Mouse (Mus musculus) T-helper 17 cell (primary cell): ENCODE data around the gene Mrps34.
"Not testable (repeated sequence)": the region's sequence is repeated elsewhere in the genome, so short reads cannot be mapped to it uniquely, and the experiment has no call there.

Source experiments
- in situ Hi-C, 2 experiments: fragments of 300-600 bp; cut with MboI, MseI; formaldehyde crosslinking; loops; 1 replicate in 1 of 2; 2 replicates in 1 of 2; pipeline ENCODE4 v1.15.1; 2025; ENCODE audit warnings: high pct_unique_total_duplicates in 2 of 2

Mrps34 gene

GRCm38 (mm10) chr17:24898041-24898854 is 3.3 kb downstream of the Mrps34 start:
- in situ Hi-C loops = no loop called here

- in situ Hi-C loops = no loop called here
These were observed 4.2 kb downstream of the Mrps34 start for GRCm38 (mm10) chr17:24899153-24899552.

- in situ Hi-C loops = no loop called here
These were observed 5.1 kb downstream of the Mrps34 start for GRCm38 (mm10) chr17:24900014-24900413.

- in situ Hi-C loops = no loop called here
These were observed 7.2 kb downstream of the Mrps34 start for GRCm38 (mm10) chr17:24902124-24902523.

- in situ Hi-C loops = no loop called here
These were observed 8.0 kb downstream of the Mrps34 start for GRCm38 (mm10) chr17:24902671-24903474.

- in situ Hi-C loops = no loop called here
These were observed 8.9 kb downstream of the Mrps34 start for GRCm38 (mm10) chr17:24903767-24904166.

- in situ Hi-C loops = no loop called here
These were observed 12.7 kb downstream of the Mrps34 start for GRCm38 (mm10) chr17:24907591-24907990.

GRCm38 (mm10) chr17:24913984-24914383 is 19.1 kb downstream of the Mrps34 start:
- in situ Hi-C loops = no loop called here

- in situ Hi-C loops = no loop called here
These were observed 28.3 kb downstream of the Mrps34 start for GRCm38 (mm10) chr17:24923246-24923645.

GRCm38 (mm10) chr17:24929506-24929905 is 34.6 kb downstream of the Mrps34 start:
- in situ Hi-C loops = no loop called here

GRCm38 (mm10) chr17:24932431-24932830 is 37.5 kb downstream of the Mrps34 start:
- in situ Hi-C loops = no loop called here

GRCm38 (mm10) chr17:24933163-24933562 is 38.2 kb downstream of the Mrps34 start:
- in situ Hi-C loops = no loop called here

- in situ Hi-C loops = no loop called here
These were observed 40.0 kb downstream of the Mrps34 start for GRCm38 (mm10) chr17:24934926-24935325.

- in situ Hi-C loops = no loop called here
These were observed 40.8 kb downstream of the Mrps34 start for GRCm38 (mm10) chr17:24935666-24936065.

GRCm38 (mm10) chr17:24936259-24937237 is 41.6 kb downstream of the Mrps34 start, which contains the start of gene Mapk8ip3:
Mapk8ip3 (minus strand) TSS chr17:24936977.
- in situ Hi-C loops = no loop called here

- in situ Hi-C loops = no loop called here
These were observed 42.4 kb downstream of the Mrps34 start for GRCm38 (mm10) chr17:24937266-24937665.

GRCm38 (mm10) chr17:24942453-24942852 is 47.5 kb downstream of the Mrps34 start:
- in situ Hi-C loops = not testable (repeated sequence)

GRCm38 (mm10) chr17:24943036-24943435 is 48.1 kb downstream of the Mrps34 start:
- in situ Hi-C loops = no loop called here

GRCm38 (mm10) chr17:24943589-24943988 is 48.7 kb downstream of the Mrps34 start:
- in situ Hi-C loops = not testable (repeated sequence)
